Mouse (Mus musculus) liver, embryonic 11.5 days (tissue): ENCODE data around the gene Myzap. TPM values are rescaled to one million over a fixed set of nuclear protein-coding genes. Genes with fewer than 3 reads are reported as not detected.

Source experiments
- ATAC-seq: fragments of 200-750 bp; cut with Nextera tagmentation; replicated peaks from 2 replicates; pipeline ENCODE4 v1.8.0; 2017; ENCODE audit warnings: moderate number of reproducible peaks, mild to moderate bottlenecking, moderate TSS enrichment, moderate library complexity; ENCODE audit not compliant: low FRiP score
- DNase-seq: peaks from one replicate; pipeline ENCODE4 v3.0.0-alpha.2; 2017; ENCODE audit warnings: low spot score
- H3K27ac ChIP-seq: fragments of 300-500 bp; sonication (generic); 2 replicates; pipeline ENCODE4 v1.5.1; 2014; ENCODE audit warnings: mild to moderate bottlenecking, low read depth, low read length, control low read depth
- H3K27me3 ChIP-seq: fragments of 300-500 bp; sonication (generic); replicated peaks from 2 replicates; pipeline ENCODE4 v1.6.1; 2014; ENCODE audit warnings: low read length, mixed read lengths; ENCODE audit not compliant: control insufficient read depth, insufficient read depth
- H3K36me3 ChIP-seq: fragments of 300-500 bp; sonication (generic); 2 replicates; pipeline ENCODE4 v1.6.1; 2014; ENCODE audit warnings: mild to moderate bottlenecking, low read length, moderate library complexity, mixed read lengths; ENCODE audit not compliant: control insufficient read depth, insufficient read depth
- H3K4me1 ChIP-seq: fragments of 300-500 bp; sonication (generic); replicated peaks from 2 replicates; pipeline ENCODE4 v1.6.1; 2014; ENCODE audit warnings: low read length, mixed read lengths; ENCODE audit not compliant: control insufficient read depth, insufficient read depth
- H3K4me2 ChIP-seq: fragments of 300-500 bp; sonication (generic); 2 replicates; pipeline ENCODE4 v1.6.1; 2014; ENCODE audit warnings: mild to moderate bottlenecking, control low read depth, moderate library complexity
- H3K4me3 ChIP-seq: fragments of 300-500 bp; sonication (generic); 2 replicates; pipeline ENCODE4 v1.5.1; 2014; ENCODE audit warnings: low read depth, low read length, control low read depth
- H3K9ac ChIP-seq: fragments of 300-500 bp; sonication (generic); 2 replicates; pipeline ENCODE4 v1.6.1; 2014; ENCODE audit warnings: low read depth, low read length, control low read depth
- H3K9me3 ChIP-seq: fragments of 300-500 bp; sonication (generic); 2 replicates; pipeline ENCODE4 v1.6.1; 2016; ENCODE audit warnings: low read length, inconsistent platforms, mixed read lengths; ENCODE audit not compliant: control insufficient read depth
- WGBS: fragments of 180-500 bp; shearing (Covaris S2); extraction: QIAGEN DNeasy Blood & Tissue Kit; methylation state at CpG from one replicate; pipeline ENCODE4 v1.1.7; 2014; 5-methylcytosine and 5-hydroxymethylcytosine counted together
- polyA plus RNA-seq: library from polyadenylated mRNA; unstranded; fragments of >200 nt; fragmentation: Nextera tagmentation; extraction: Ambion mirVana; gene quantifications from 2 replicates; pipeline ENCODE4 v1.2.1, GENCODE M21; 2014

Myzap gene
- polyA plus RNA-seq, 1 experiment from 2014 or later, result 9.8 TPM

- Histone ChIP-seq H3K9me3 (no peaks in the 10 kb centered on the region), H3K9ac (no peak overlapping the region), H3K36me3 (no peaks in the 10 kb centered on the region), H3K27me3 (no peaks in the 10 kb centered on the region), H3K4me1 (no peaks in the 10 kb centered on the region), H3K4me2 (no peak overlapping the region), H3K4me3 (no peak overlapping the region), H3K27ac (no peak overlapping the region)
- DNase-seq, result peak; percentile 59
- ATAC-seq, result peak; percentile 70
- WGBS, result 24% methylated on average over 19 of the region's 19 CpGs
Measured at GRCm38 (mm10) chr9:71543443-71544222, 48.5 kb downstream of the Myzap start.

- 72% methylated on average over 5 of the region's 5 CpGs for WGBS
Measured at GRCm38 (mm10) chr9:71542292-71542691, 49.9 kb downstream of the Myzap start.

GRCm38 (mm10) chr9:71540739-71541138, 51.4 kb downstream of the Myzap start:
- 64% methylated on average over 3 of the region's 3 CpGs for WGBS
- H3K36me3 ChIP-seq, result no peaks in the 10 kb centered on the region

More at GRCm38 (mm10) chr9:71542292-71542691, 49.9 kb downstream of the Myzap start:
- no peaks in the 10 kb centered on the region for H3K4me1 ChIP-seq
- no peak overlapping the region for H3K4me3 ChIP-seq
- no peak overlapping the region for H3K9ac ChIP-seq
- H3K27ac ChIP-seq, result no peak overlapping the region
- H3K9me3 ChIP-seq, result no peaks in the 10 kb centered on the region
- DNase-seq (no peak), ATAC-seq (no peak)
- H3K36me3 ChIP-seq, result no peaks in the 10 kb centered on the region
- no peak overlapping the region for H3K4me2 ChIP-seq
- H3K27me3 ChIP-seq, result no peaks in the 10 kb centered on the region

GRCm38 (mm10) chr9:71535730-71536129, 56.4 kb downstream of the Myzap start:
- DNase-seq, result no peak
- no peak overlapping the region for H3K4me3 ChIP-seq
- H3K36me3 ChIP-seq, result no peaks in the 10 kb centered on the region
- H3K9ac ChIP-seq, result no peak overlapping the region
- no peaks in the 10 kb centered on the region for H3K4me1 ChIP-seq
- 75% methylated on average over 5 of the region's 5 CpGs for WGBS
- no peak overlapping the region for H3K4me2 ChIP-seq
- no peak for ATAC-seq
- no peaks in the 10 kb centered on the region for H3K9me3 ChIP-seq
- H3K27ac ChIP-seq, result no peak overlapping the region
- H3K27me3 ChIP-seq, result no peaks in the 10 kb centered on the region

More at GRCm38 (mm10) chr9:71540739-71541138, 51.4 kb downstream of the Myzap start:
- no peak for ATAC-seq
- Histone ChIP-seq H3K4me2 (no peak overlapping the region), H3K27me3 (no peaks in the 10 kb centered on the region), H3K9ac (no peak overlapping the region), H3K27ac (no peak overlapping the region), H3K4me3 (no peak overlapping the region), H3K4me1 (no peaks in the 10 kb centered on the region), H3K9me3 (no peaks in the 10 kb centered on the region)
- no peak for DNase-seq

DNA sequence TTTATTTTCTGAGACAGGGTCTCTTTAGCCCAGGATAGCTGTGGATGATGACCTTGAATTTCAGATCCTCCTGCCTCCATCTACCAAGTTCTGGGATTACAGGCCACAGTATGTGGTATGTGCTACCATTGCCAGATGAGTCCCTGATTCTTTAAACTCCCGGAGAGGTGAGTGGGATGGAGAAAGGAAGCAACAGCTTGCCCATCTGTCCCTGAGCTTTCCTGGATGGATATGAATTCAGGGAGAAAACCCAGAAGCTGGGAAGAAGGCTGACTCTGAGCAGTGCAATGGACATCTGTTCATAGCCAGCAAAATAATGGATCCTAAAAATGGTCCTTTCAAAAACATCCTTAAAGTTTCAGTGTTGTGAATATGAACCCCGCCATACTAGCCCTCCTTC, 57.1 kb downstream of the Myzap start:
- H3K36me3 ChIP-seq, result no peaks in the 10 kb centered on the region

GRCm38 (mm10) chr9:71529960-71530359, 62.2 kb downstream of the Myzap start:
- no peak overlapping the region for H3K9ac ChIP-seq
- ATAC-seq (no peak), DNase-seq (no peak)
- WGBS, result 65% methylated on average over 2 of the region's 2 CpGs
- H3K27ac ChIP-seq, result no peak overlapping the region
- H3K9me3 ChIP-seq, result 0 out of 2 replicates have a peak, but pooled peaks cover 2% of the 10 kb centered on the region
- H3K27me3 ChIP-seq, result 0 out of 2 replicates have a peak, but pooled peaks cover 1% of the 10 kb centered on the region
- H3K4me3 ChIP-seq, result no peak overlapping the region
- peaks cover 3% of the 10 kb centered on the region; the same call in 1 of the 2 replicates for H3K4me1 ChIP-seq
- H3K4me2 ChIP-seq, result no peak overlapping the region
- no peaks in the 10 kb centered on the region for H3K36me3 ChIP-seq

More for the DNA sequence above, 57.1 kb downstream of the Myzap start:
- ATAC-seq, result no peak
- Histone ChIP-seq H3K4me3 (no peak overlapping the region), H3K27me3 (no peaks in the 10 kb centered on the region), H3K4me2 (no peak overlapping the region), H3K27ac (no peak overlapping the region), H3K9me3 (0 out of 2 replicates have a peak, but pooled peaks cover under 1% of the 10 kb centered on the region), H3K4me1 (no peaks in the 10 kb centered on the region), H3K9ac (no peak overlapping the region)
- no peak for DNase-seq
- WGBS, result 87% methylated on average over 2 of the region's 2 CpGs

- Histone ChIP-seq H3K4me3 (no peak overlapping the region), H3K36me3 (no peaks in the 10 kb centered on the region), H3K27me3 (0 out of 2 replicates have a peak, but pooled peaks cover 2% of the 10 kb centered on the region), H3K4me1 (peaks cover 3% of the 10 kb centered on the region; the same call in 1 of the 2 replicates), H3K4me2 (no peak overlapping the region), H3K9ac (no peak overlapping the region), H3K27ac (no peak overlapping the region), H3K9me3 (0 out of 2 replicates have a peak, but pooled peaks cover 2% of the 10 kb centered on the region)
- WGBS, result 67% methylated on average over 9 of the region's 9 CpGs
- no peak for DNase-seq
- no peak for ATAC-seq
Measured at GRCm38 (mm10) chr9:71527438-71527837, 64.7 kb downstream of the Myzap start.

GRCm38 (mm10) chr9:71523901-71524300, 68.3 kb downstream of the Myzap start:
- DNase-seq (no peak), ATAC-seq (no peak)
- H3K9me3 ChIP-seq, result no peaks in the 10 kb centered on the region
- H3K27me3 ChIP-seq, result 0 out of 2 replicates have a peak, but pooled peaks cover 2% of the 10 kb centered on the region
- no peak overlapping the region for H3K4me2 ChIP-seq
- H3K9ac ChIP-seq, result no peak overlapping the region
- H3K36me3 ChIP-seq, result no peaks in the 10 kb centered on the region
- 89% methylated on average over 4 of the region's 4 CpGs for WGBS
- H3K4me1 ChIP-seq, result peaks cover 3% of the 10 kb centered on the region; the same call in 1 of the 2 replicates
- no peak overlapping the region for H3K27ac ChIP-seq
- no peak overlapping the region for H3K4me3 ChIP-seq

GRCm38 (mm10) chr9:71519836-71520235, 72.3 kb downstream of the Myzap start:
- H3K9ac ChIP-seq, result no peak overlapping the region
- no peaks in the 10 kb centered on the region for H3K9me3 ChIP-seq
- H3K4me2 ChIP-seq, result no peak overlapping the region
- no peaks in the 10 kb centered on the region for H3K4me1 ChIP-seq
- no peak overlapping the region for H3K27ac ChIP-seq
- 74% methylated on average over 3 of the region's 3 CpGs for WGBS
- no peak for DNase-seq
- ATAC-seq, result no peak
- no peaks in the 10 kb centered on the region for H3K36me3 ChIP-seq
- H3K4me3 ChIP-seq, result no peak overlapping the region
- H3K27me3 ChIP-seq, result no peaks in the 10 kb centered on the region
